Mouse (Mus musculus) intestine, embryonic 15.5 days (tissue): Measurements from ENCODE around the gene Prps1l1. TPM values are rescaled to one million over a fixed set of nuclear protein-coding genes. Genes with fewer than 3 reads are reported as not detected.

ENCODE experiments used
- polyA plus RNA-seq: library from polyadenylated mRNA; unstranded; fragments of >200 nt; fragmentation: Nextera tagmentation; extraction: Ambion mirVana; gene quantifications from 2 replicates; pipeline ENCODE4 v1.2.1, GENCODE M21; 2015

Gene Prps1l1
- polyA plus RNA-seq, 1 experiment from 2014 or later, result not detected

Other genes with a start within 250 kb of the Prps1l1 start
- 3.2 and 4.2 TPM in 2 replicates for gene Hdac9, start 67.7 kb upstream of the Prps1l1 start, polyA plus RNA-seq
- 26.3 and 29.5 TPM in 2 replicates for gene Snx13, start 62.4 kb downstream of the Prps1l1 start, polyA plus RNA-seq